Mouse (Mus musculus): ENCODE data around the gene C2cd4d. TPM values are rescaled to one million over a fixed set of nuclear protein-coding genes. Genes with fewer than 3 reads are reported as not detected.

The C2cd4d gene
- not detected in 4 replicates for total RNA-seq (2023; ENCODE audit: inconsistent age)

DNA sequence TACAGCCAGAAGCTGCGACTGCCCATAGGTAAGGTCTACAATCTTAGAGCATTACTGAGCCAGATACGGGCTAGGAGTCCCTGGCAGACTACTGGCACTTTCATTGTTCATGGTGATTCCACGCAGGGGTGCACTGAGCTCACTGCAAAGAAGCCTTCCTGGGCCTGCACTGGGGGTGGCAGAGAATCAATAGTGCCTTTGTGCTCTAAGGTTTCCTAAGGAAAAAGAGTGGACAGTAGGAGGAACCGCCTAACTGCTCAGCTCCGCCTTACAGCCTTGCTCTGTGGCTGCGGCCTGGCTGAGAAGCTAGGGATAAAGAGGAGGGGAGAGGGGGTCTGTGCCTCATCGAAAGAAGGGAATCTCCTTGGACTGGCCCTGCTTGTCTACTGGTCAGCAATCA, at the start of gene C2cd4d:
TSS of gene C2cd4d (plus strand) at position 301 of the 400 bp plus-strand sequence.

DNA sequence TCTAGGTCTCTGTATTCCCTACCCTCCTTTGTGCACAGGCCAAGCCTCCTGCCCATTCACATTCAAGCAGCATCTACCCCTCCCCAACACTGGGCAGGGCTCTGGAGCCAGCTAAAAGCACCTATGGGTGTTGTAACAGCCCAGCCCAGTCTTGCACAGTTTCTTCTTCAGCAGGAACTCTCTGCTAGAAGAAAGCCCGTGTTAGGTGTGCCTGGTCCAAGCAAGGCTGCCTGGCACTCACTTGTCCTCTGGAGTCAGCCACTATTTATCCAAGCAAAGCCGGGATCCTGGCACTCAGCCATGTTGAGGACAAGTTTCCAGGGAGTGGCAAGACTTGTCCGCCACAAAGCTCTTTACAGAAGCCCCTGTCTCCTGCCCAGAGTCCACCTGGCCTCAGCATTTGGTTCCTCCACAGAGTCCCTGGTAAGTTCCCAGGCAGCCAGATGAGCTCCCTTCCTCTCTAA, 20.2 kb upstream of the C2cd4d start, which contains the start of gene Them5:
TSS of gene Them5 (plus strand) at position 141 of the 464 bp plus-strand sequence.

DNA sequence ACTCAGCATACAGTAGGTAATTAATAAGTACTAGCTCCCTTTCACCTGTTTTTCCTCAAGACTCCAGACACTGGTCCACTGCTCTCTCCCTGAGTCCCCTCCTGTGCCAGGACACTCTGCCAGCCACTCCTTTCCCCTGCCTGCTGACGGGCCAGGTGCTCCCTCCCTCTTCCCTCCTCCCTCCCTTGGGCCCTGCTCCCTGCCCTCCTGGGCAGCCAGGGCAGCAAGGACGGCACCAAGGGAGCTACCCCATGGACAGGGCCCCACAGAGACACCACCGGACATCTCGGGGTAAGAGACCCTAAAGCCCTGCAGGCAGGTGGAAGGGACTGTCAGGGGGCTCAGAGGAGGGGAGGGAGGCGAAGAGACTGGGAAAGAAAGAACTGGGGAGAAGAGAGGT, 10.4 kb downstream of the C2cd4d start, which contains the start of gene Rorc:
TSS of gene Rorc (plus strand) at position 154 of the 400 bp plus-strand sequence.

DNA sequence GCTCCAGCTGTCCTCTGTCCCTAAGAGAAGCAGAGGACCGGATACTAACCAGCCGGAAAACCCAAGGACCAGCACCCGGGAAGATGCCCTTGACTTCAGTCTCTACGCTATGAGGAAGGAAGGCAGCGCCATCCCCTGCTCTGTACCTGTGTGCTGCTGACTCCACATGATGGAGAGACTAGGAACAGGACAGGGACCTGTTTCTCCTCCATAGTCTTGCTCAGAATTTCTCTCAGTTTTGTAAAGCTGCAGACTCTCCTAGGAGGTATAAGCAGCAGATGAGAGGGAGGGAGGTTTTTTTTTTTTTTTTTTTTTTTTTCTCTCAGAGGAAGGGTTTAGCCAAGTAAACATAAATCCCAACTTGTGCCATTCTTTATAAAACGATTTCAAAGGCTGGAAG, 36.0 kb downstream of the C2cd4d start, which contains the start of gene Lingo4:
TSS of gene Lingo4 (plus strand) at position 301 of the 400 bp plus-strand sequence.

DNA sequence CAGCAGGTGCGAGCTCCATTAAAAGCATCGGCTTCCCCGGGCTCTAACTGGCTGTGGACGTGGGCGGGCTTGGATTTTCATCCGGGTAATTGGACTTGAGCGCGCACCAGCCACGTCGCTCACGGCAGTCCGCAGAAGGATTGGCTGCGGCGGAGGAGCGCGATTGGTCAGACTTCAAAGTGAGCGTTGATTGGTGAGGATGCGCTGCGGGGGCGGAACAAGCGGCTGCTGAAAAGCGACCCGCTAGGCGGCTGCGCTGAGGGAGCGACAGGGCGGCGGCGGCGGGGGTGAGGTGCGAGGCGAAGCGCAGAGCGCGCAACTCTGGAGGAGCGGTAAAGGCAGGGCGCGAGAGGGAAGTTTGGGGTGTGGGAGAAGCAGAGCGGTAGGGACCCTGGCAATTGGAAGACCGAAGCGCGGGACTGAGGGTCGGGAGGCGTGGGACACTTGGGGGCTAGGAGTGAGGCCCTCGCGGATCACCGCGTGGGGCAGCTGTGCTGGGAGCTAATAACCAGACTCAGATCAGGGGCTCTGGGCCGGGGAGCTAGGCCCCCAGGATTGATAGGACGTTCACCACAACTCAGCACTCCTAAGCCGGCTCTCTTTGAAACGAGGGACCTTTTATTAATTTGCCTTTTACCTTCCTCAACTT, 50.9 kb downstream of the C2cd4d start, which contains the start of gene Tdrkh:
TSS of gene Tdrkh (plus strand) at position 243 of the 649 bp plus-strand sequence.

Other genes starting within 250 kb of the C2cd4d start
- not detected in 4 replicates for gene Gm10696, start 184.2 kb upstream of the C2cd4d start, total RNA-seq (2023; ENCODE audit: inconsistent age)
- not detected in 4 replicates for gene Gm5286, start 165.7 kb upstream of the C2cd4d start, total RNA-seq (2023; ENCODE audit: inconsistent age)
- not detected in 4 replicates for gene Gm4778, start 98.4 kb upstream of the C2cd4d start, total RNA-seq (2023; ENCODE audit: inconsistent age)
- gene Them4, start 52.3 kb upstream of the C2cd4d start, total RNA-seq (2023; ENCODE audit: inconsistent age) = 1.6 to 2.8 TPM (median 2.1 TPM) in 4 replicates
- not detected in 4 replicates for gene Them5, start 20.3 kb upstream of the C2cd4d start, total RNA-seq (2023; ENCODE audit: inconsistent age)
- not detected in 4 replicates for gene Rorc, start 10.4 kb downstream of the C2cd4d start, total RNA-seq (2023; ENCODE audit: inconsistent age)
- not detected in 4 replicates for gene Lingo4, start 36.1 kb downstream of the C2cd4d start, total RNA-seq (2023; ENCODE audit: inconsistent age)
- gene Tdrkh, start 50.8 kb downstream of the C2cd4d start, total RNA-seq (2023; ENCODE audit: inconsistent age) = 1.0 to 2.6 TPM (median 1.6 TPM) in 4 replicates
- gene Mrpl9, start 80.9 kb downstream of the C2cd4d start, total RNA-seq (2023; ENCODE audit: inconsistent age) = 23.6 to 37.1 TPM (median 34.1 TPM) in 4 replicates
- not detected in 4 replicates for gene Oaz3, start 81.5 kb downstream of the C2cd4d start, total RNA-seq (2023; ENCODE audit: inconsistent age)
- not detected in 4 replicates for gene Celf3, start 115.9 kb downstream of the C2cd4d start, total RNA-seq (2023; ENCODE audit: inconsistent age)
- not detected in 4 replicates for gene Riiad1, start 117.9 kb downstream of the C2cd4d start, total RNA-seq (2023; ENCODE audit: inconsistent age)
- gene Snx27, start 220.3 kb downstream of the C2cd4d start, total RNA-seq (2023; ENCODE audit: inconsistent age) = 27.5 to 36.4 TPM (median 30.2 TPM) in 4 replicates